Comparison of ENCODE assay signal across 8 mouse cellular contexts in the genomic region with DNA sequence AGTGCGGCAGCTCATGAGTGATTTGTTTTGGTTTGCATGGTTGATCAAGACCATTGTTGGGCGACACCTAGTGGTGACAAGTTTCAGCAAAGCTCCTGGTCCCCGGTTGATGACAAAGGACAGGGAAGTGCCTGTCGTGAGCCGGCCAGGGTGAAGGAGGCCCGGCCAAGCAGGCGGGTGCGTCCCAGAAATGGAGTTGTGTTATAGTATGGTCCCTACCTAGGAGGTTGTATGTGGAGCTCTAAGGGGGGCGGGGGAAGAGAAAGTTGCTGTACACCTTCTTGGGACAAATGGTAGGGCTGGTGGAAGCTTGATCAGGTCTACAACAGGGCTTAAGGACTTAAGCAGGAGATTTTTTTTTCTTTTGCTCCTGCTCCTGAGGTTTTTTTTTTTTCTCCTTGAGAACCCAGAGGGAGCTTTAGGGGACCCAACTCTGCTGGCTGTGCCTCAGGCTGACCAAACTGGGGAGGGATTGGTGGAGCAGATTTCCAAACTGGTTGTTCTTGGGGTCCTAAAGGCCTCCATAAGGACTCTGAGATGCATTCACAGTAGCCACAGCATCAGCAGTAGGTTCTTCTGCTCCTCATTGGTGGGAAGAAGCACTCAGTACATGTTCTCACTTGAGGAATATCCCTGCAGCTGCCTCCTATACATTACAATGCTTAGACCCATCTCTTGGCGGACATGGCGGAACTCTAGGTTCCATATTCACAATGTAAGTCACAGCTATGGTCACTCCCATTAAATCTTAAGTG. TPM values are rescaled to one million over a fixed set of nuclear protein-coding genes. Genes with fewer than 3 reads are reported as not detected.
DNase-seq lines count a peak whose midpoint lies in the region; ATAC-seq lines count a peak whose summit lies in the region.

No protein-coding gene starts in this region.

- ATAC-seq in inflammation-experienced regulatory T-cells, adult 6 months: peak; percentile 93
- peak; percentile 86 for ATAC-seq in megakaryocyte-erythroid progenitor cell, adult 5-6 weeks (replicated peaks; ENCODE audit: low FRiP score, low TSS enrichment, poor library complexity, severe bottlenecking)

- peak; percentile 90 to 99 for DNase-seq in adrenal gland, adult (ENCODE audit: inconsistent age in 2 of 2, low spot score in 1 of 2)
- peak; percentile 99 for DNase-seq in embryo, embryonic 10.5 days (ENCODE audit: low spot score)
- peak; percentile 89 for DNase-seq in gastrocnemius, postnatal 14 days
- peak; percentile 79 to 97 for DNase-seq in left cerebral cortex, postnatal 10 days (ENCODE audit: extremely low spot score in 1 of 2, low spot score in 2 of 2)
- peak; percentile 80 for DNase-seq in right cerebral cortex, postnatal 25 days
- peak; percentile 79 to 97 for DNase-seq in urinary bladder, postnatal 4 days (ENCODE audit: low spot score in 2 of 2)

- intact Hi-C loops in gastrocnemius, postnatal 14 days (cut with DNase I; ENCODE audit: low total_unique reads): no loop called here
- intact Hi-C loops in left cerebral cortex, postnatal 10 days (cut with DNase I): no loop called here

RNA-seq across cellular contexts. Expression of a gene that starts 3.0 kb away (rescaled TPM):
- not detected for total RNA-seq in gastrocnemius, postnatal 14 days (2021)
- not detected for polyA plus RNA-seq in inflammation-experienced regulatory T-cells, adult 6 months (2017; shearing (Covaris generic))
- total RNA-seq in left cerebral cortex, postnatal 10 days (2021): not detected
- total RNA-seq in megakaryocyte-erythroid progenitor cell, adult 5-6 weeks (2014; fragmentation: Nextera tagmentation): not detected in 2 replicates
- not detected in 2 replicates for total RNA-seq in megakaryocyte-erythroid progenitor cell, adult 5-6 weeks (2017)

RNA-seq across cellular contexts. Expression of a gene that starts 7.0 kb away (rescaled TPM):
- total RNA-seq in gastrocnemius, postnatal 14 days (2021): not detected
- not detected for polyA plus RNA-seq in inflammation-experienced regulatory T-cells, adult 6 months (2017; shearing (Covaris generic))
- not detected for total RNA-seq in left cerebral cortex, postnatal 10 days (2021)
- not detected in 2 replicates for total RNA-seq in megakaryocyte-erythroid progenitor cell, adult 5-6 weeks (2014; fragmentation: Nextera tagmentation)
- total RNA-seq in megakaryocyte-erythroid progenitor cell, adult 5-6 weeks (2017): not detected in 2 replicates

RNA-seq across cellular contexts. Expression of a gene that starts 35.5 kb away (rescaled TPM):
- not detected for total RNA-seq in gastrocnemius, postnatal 14 days (2021)
- polyA plus RNA-seq in inflammation-experienced regulatory T-cells, adult 6 months (2017; shearing (Covaris generic)): not detected
- total RNA-seq in left cerebral cortex, postnatal 10 days (2021): not detected
- not detected in 2 replicates for total RNA-seq in megakaryocyte-erythroid progenitor cell, adult 5-6 weeks (2014; fragmentation: Nextera tagmentation)
- total RNA-seq in megakaryocyte-erythroid progenitor cell, adult 5-6 weeks (2017): not detected in 2 replicates

RNA-seq across cellular contexts. Expression of a gene that starts 38.1 kb away (rescaled TPM):
- total RNA-seq in gastrocnemius, postnatal 14 days (2021): not detected
- polyA plus RNA-seq in inflammation-experienced regulatory T-cells, adult 6 months (2017; shearing (Covaris generic)): not detected
- not detected for total RNA-seq in left cerebral cortex, postnatal 10 days (2021)
- total RNA-seq in megakaryocyte-erythroid progenitor cell, adult 5-6 weeks (2014; fragmentation: Nextera tagmentation): not detected in 2 replicates
- total RNA-seq in megakaryocyte-erythroid progenitor cell, adult 5-6 weeks (2017): not detected in 2 replicates

RNA-seq across cellular contexts. Expression of a gene that starts 42.5 kb away (rescaled TPM):
- not detected for total RNA-seq in gastrocnemius, postnatal 14 days (2021)
- not detected for polyA plus RNA-seq in inflammation-experienced regulatory T-cells, adult 6 months (2017; shearing (Covaris generic))
- not detected for total RNA-seq in left cerebral cortex, postnatal 10 days (2021)
- not detected in 2 replicates for total RNA-seq in megakaryocyte-erythroid progenitor cell, adult 5-6 weeks (2014; fragmentation: Nextera tagmentation)
- total RNA-seq in megakaryocyte-erythroid progenitor cell, adult 5-6 weeks (2017): not detected in 2 replicates

Comparison
In these comparisons a context has a peak if more than half of its experiments do, and no peak if none do; other contexts are left out.
1. Peak in every context shown above with its lines: DNase-seq and ATAC-seq.